Mouse (Mus musculus) hindbrain, embryonic 13.5 days (tissue): ENCODE measurements around the gene Sesn3. TPM values are rescaled to one million over a fixed set of nuclear protein-coding genes. Genes with fewer than 3 reads are reported as not detected.

Source experiments
- ATAC-seq: fragments of 200-750 bp; cut with Nextera tagmentation; 2 replicates; pipeline ENCODE4 v1.8.0; 2017; ENCODE audit warnings: moderate TSS enrichment; ENCODE audit not compliant: low FRiP score
- H3K27ac ChIP-seq: fragments of 300-500 bp; sonication (generic); 2 replicates; pipeline ENCODE4 v1.5.1; 2015; ENCODE audit warnings: inconsistent platforms, mild to moderate bottlenecking, moderate library complexity
- H3K27me3 ChIP-seq: fragments of 300-500 bp; sonication (generic); 2 replicates; pipeline ENCODE4 v1.6.1; 2015; ENCODE audit warnings: mild to moderate bottlenecking, inconsistent platforms
- H3K36me3 ChIP-seq: fragments of 300-500 bp; sonication (generic); 2 replicates; pipeline ENCODE4 v1.6.1; 2015; ENCODE audit warnings: mild to moderate bottlenecking, inconsistent platforms
- H3K4me1 ChIP-seq: fragments of 300-500 bp; sonication (generic); replicated peaks from 2 replicates; pipeline ENCODE4 v1.6.1; 2015; ENCODE audit warnings: inconsistent platforms
- H3K4me2 ChIP-seq: fragments of 300-500 bp; sonication (generic); 2 replicates; pipeline ENCODE4 v1.6.1; 2015; ENCODE audit warnings: inconsistent platforms, mild to moderate bottlenecking, moderate library complexity
- H3K4me3 ChIP-seq: fragments of 300-500 bp; sonication (generic); 2 replicates; pipeline ENCODE4 v1.5.1; 2015; ENCODE audit warnings: mild to moderate bottlenecking, inconsistent platforms
- H3K9ac ChIP-seq: fragments of 300-500 bp; sonication (generic); 2 replicates; pipeline ENCODE4 v1.6.1; 2015; ENCODE audit warnings: mild to moderate bottlenecking, inconsistent platforms
- H3K9me3 ChIP-seq: fragments of 300-500 bp; sonication (generic); 2 replicates; pipeline ENCODE4 v1.6.1; 2016; ENCODE audit warnings: inconsistent platforms
- whole genome bisulfite sequencing: fragments of 180-500 bp; shearing (Covaris S2); methylation state at CpG from one replicate; pipeline ENCODE4 v1.1.7; 2015; 5-methylcytosine and 5-hydroxymethylcytosine counted together
- polyA plus RNA-seq: library from polyadenylated mRNA; unstranded; fragments of >200 nt; fragmentation: Nextera tagmentation; extraction: Ambion mirVana; gene quantifications from 2 replicates; pipeline ENCODE4 v1.2.1, GENCODE M21; 2015

Gene Sesn3
- polyA plus RNA-seq, 1 experiment from 2014 or later, result 20.2 TPM

- H3K27me3 ChIP-seq, result no peaks in the 10 kb centered on the region
- peaks cover 7% of the 10 kb centered on the region for H3K4me1 ChIP-seq
- H3K4me2 ChIP-seq, result no peak overlapping the region
- H3K9ac ChIP-seq, result no peak overlapping the region
- no peak for ATAC-seq
- H3K9me3 ChIP-seq, result no peaks in the 10 kb centered on the region
- H3K4me3 ChIP-seq, result no peak overlapping the region
- no peak overlapping the region for H3K27ac ChIP-seq
- H3K36me3 ChIP-seq, result no peaks in the 10 kb centered on the region
These were observed 13.6 kb downstream of the Sesn3 start for GRCm38 (mm10) chr9:14288500-14288899.

GRCm38 (mm10) chr9:14293866-14294265, 19.0 kb downstream of the Sesn3 start:
- H3K9ac ChIP-seq, result no peak overlapping the region
- H3K27ac ChIP-seq, result no peak overlapping the region
- H3K4me1 ChIP-seq, result peaks cover 3% of the 10 kb centered on the region; the same call in 1 of the 2 replicates
- ATAC-seq, result no peak
- no peak overlapping the region for H3K4me3 ChIP-seq
- no peaks in the 10 kb centered on the region for H3K27me3 ChIP-seq
- H3K36me3 ChIP-seq, result no peaks in the 10 kb centered on the region
- 100% methylated on average over 1 of the region's 1 CpGs for WGBS
- H3K4me2 ChIP-seq, result no peak overlapping the region
- H3K9me3 ChIP-seq, result no peaks in the 10 kb centered on the region

- Histone ChIP-seq H3K27me3 (no peaks in the 10 kb centered on the region), H3K36me3 (no peaks in the 10 kb centered on the region), H3K4me1 (peaks cover 6% of the 10 kb centered on the region; the same call in 1 of the 2 replicates), H3K9ac (no peak overlapping the region), H3K4me2 (no peak overlapping the region), H3K4me3 (no peak overlapping the region), H3K27ac (no peak overlapping the region), H3K9me3 (no peaks in the 10 kb centered on the region)
- ATAC-seq, result no peak
- WGBS, result 93% methylated on average over 8 of the region's 8 CpGs
These were observed 21.0 kb downstream of the Sesn3 start for GRCm38 (mm10) chr9:14295680-14296440.

GRCm38 (mm10) chr9:14297204-14297603, 22.3 kb downstream of the Sesn3 start:
- Histone ChIP-seq H3K9me3 (no peaks in the 10 kb centered on the region), H3K4me2 (no peak overlapping the region), H3K36me3 (no peaks in the 10 kb centered on the region), H3K4me1 (peaks cover 6% of the 10 kb centered on the region; the same call in 1 of the 2 replicates), H3K9ac (no peak overlapping the region), H3K4me3 (no peak overlapping the region), H3K27ac (no peak overlapping the region), H3K27me3 (no peaks in the 10 kb centered on the region)
- 86% methylated on average over 5 of the region's 5 CpGs for WGBS
- no peak for ATAC-seq

GRCm38 (mm10) chr9:14299819-14300218, 25.0 kb downstream of the Sesn3 start:
- H3K9ac ChIP-seq, result no peak overlapping the region
- H3K4me1 ChIP-seq, result peaks cover 14% of the 10 kb centered on the region
- ATAC-seq, result no peak
- no peak overlapping the region for H3K4me3 ChIP-seq
- no peaks in the 10 kb centered on the region for H3K36me3 ChIP-seq
- H3K4me2 ChIP-seq, result no peak overlapping the region
- H3K27ac ChIP-seq, result no peak overlapping the region
- H3K9me3 ChIP-seq, result no peaks in the 10 kb centered on the region
- H3K27me3 ChIP-seq, result no peaks in the 10 kb centered on the region

GRCm38 (mm10) chr9:14300795-14301194, 25.9 kb downstream of the Sesn3 start:
- no peak for ATAC-seq
- H3K4me1 ChIP-seq, result peaks cover 16% of the 10 kb centered on the region
- H3K4me2 ChIP-seq, result no peak overlapping the region
- H3K4me3 ChIP-seq, result no peak overlapping the region
- H3K27ac ChIP-seq, result no peak overlapping the region
- WGBS, result 76% methylated on average over 6 of the region's 6 CpGs
- H3K9ac ChIP-seq, result no peak overlapping the region
- H3K9me3 ChIP-seq, result no peaks in the 10 kb centered on the region
- H3K27me3 ChIP-seq, result no peaks in the 10 kb centered on the region
- H3K36me3 ChIP-seq, result no peaks in the 10 kb centered on the region

- no peak overlapping the region for H3K4me3 ChIP-seq
- H3K9ac ChIP-seq, result no peak overlapping the region
- 25% methylated on average over 9 of the region's 9 CpGs for WGBS
- peaks cover 16% of the 10 kb centered on the region for H3K36me3 ChIP-seq
- peak overlapping the region; percentile 40; the same call in 1 of the 2 replicates for H3K27ac ChIP-seq
- H3K4me2 ChIP-seq, result no peak overlapping the region
- peak; percentile 78 for ATAC-seq
- no peaks in the 10 kb centered on the region for H3K9me3 ChIP-seq
- H3K27me3 ChIP-seq, result no peaks in the 10 kb centered on the region
- peaks cover 10% of the 10 kb centered on the region for H3K4me1 ChIP-seq
These were observed 29.5 kb downstream of the Sesn3 start for GRCm38 (mm10) chr9:14304262-14304968.

GRCm38 (mm10) chr9:14307341-14307740, 32.5 kb downstream of the Sesn3 start:
- Histone ChIP-seq H3K27me3 (no peaks in the 10 kb centered on the region), H3K4me2 (no peak overlapping the region), H3K36me3 (peaks cover 25% of the 10 kb centered on the region), H3K27ac (no peak overlapping the region), H3K4me3 (no peak overlapping the region), H3K4me1 (peaks cover 10% of the 10 kb centered on the region), H3K9ac (no peak overlapping the region), H3K9me3 (no peaks in the 10 kb centered on the region)
- no peak for ATAC-seq
- 94% methylated on average over 3 of the region's 3 CpGs for WGBS

- Histone ChIP-seq H3K4me1 (no peaks in the 10 kb centered on the region), H3K4me3 (no peak overlapping the region), H3K9ac (no peak overlapping the region), H3K9me3 (no peaks in the 10 kb centered on the region), H3K27me3 (no peaks in the 10 kb centered on the region), H3K36me3 (peaks cover 56% of the 10 kb centered on the region), H3K27ac (no peak overlapping the region), H3K4me2 (no peak overlapping the region)
- no peak for ATAC-seq
- 95% methylated on average over 3 of the region's 3 CpGs for WGBS
These were observed 39.1 kb downstream of the Sesn3 start for GRCm38 (mm10) chr9:14313968-14314367.

GRCm38 (mm10) chr9:14314477-14314876, 39.6 kb downstream of the Sesn3 start:
- Histone ChIP-seq H3K27me3 (no peaks in the 10 kb centered on the region), H3K4me3 (no peak overlapping the region), H3K9ac (no peak overlapping the region), H3K36me3 (peaks cover 57% of the 10 kb centered on the region), H3K9me3 (no peaks in the 10 kb centered on the region), H3K4me2 (no peak overlapping the region), H3K27ac (no peak overlapping the region), H3K4me1 (no peaks in the 10 kb centered on the region)
- no peak for ATAC-seq
- 92% methylated on average over 7 of the region's 7 CpGs for WGBS

- peaks cover 63% of the 10 kb centered on the region for H3K36me3 ChIP-seq
- WGBS, result 100% methylated on average over 1 of the region's 1 CpGs
- ATAC-seq, result no peak
These were observed 41.8 kb downstream of the Sesn3 start for GRCm38 (mm10) chr9:14316618-14317017.

GRCm38 (mm10) chr9:14335829-14336228, 61.0 kb downstream of the Sesn3 start:
- ATAC-seq, result no peak
- Histone ChIP-seq H3K4me2 (no peak overlapping the region), H3K36me3 (peaks cover 11% of the 10 kb centered on the region), H3K4me3 (no peak overlapping the region), H3K4me1 (no peaks in the 10 kb centered on the region), H3K9ac (no peak overlapping the region), H3K27me3 (no peaks in the 10 kb centered on the region), H3K9me3 (no peaks in the 10 kb centered on the region), H3K27ac (no peak overlapping the region)
- WGBS, result 79% methylated on average over 4 of the region's 4 CpGs

More at GRCm38 (mm10) chr9:14316618-14317017, 41.8 kb downstream of the Sesn3 start:
- H3K4me1 ChIP-seq, result no peaks in the 10 kb centered on the region
- no peaks in the 10 kb centered on the region for H3K27me3 ChIP-seq
- H3K9me3 ChIP-seq, result no peaks in the 10 kb centered on the region
- no peak overlapping the region for H3K4me2 ChIP-seq
- H3K4me3 ChIP-seq, result no peak overlapping the region
- H3K9ac ChIP-seq, result no peak overlapping the region
- no peak overlapping the region for H3K27ac ChIP-seq

GRCm38 (mm10) chr9:14336901-14337300, 62.0 kb downstream of the Sesn3 start:
- no peaks in the 10 kb centered on the region for H3K4me1 ChIP-seq
- H3K9me3 ChIP-seq, result no peaks in the 10 kb centered on the region
- 90% methylated on average over 3 of the region's 3 CpGs for WGBS
- peaks cover 7% of the 10 kb centered on the region for H3K36me3 ChIP-seq
- H3K9ac ChIP-seq, result no peak overlapping the region
- no peaks in the 10 kb centered on the region for H3K27me3 ChIP-seq
- no peak overlapping the region for H3K4me3 ChIP-seq
- no peak overlapping the region for H3K27ac ChIP-seq
- H3K4me2 ChIP-seq, result no peak overlapping the region
- no peak for ATAC-seq
